Mouse (Mus musculus): ENCODE data around the gene Gm10273. TPM values are rescaled to one million over a fixed set of nuclear protein-coding genes. Genes with fewer than 3 reads are reported as not detected.
"Not testable (repeated sequence)": the region's sequence is repeated elsewhere in the genome, so short reads cannot be mapped to it uniquely, and the experiment has no call there.

Gm10273 gene
- polyA plus RNA-seq (2016; fragmentation: Nextera tagmentation; extraction: Ambion mirVana), result 11.5 and 14.1 TPM in 2 replicates

GRCm38 (mm10) chr10:59395461-59395860 lies at the start of gene Gm10273:
TSS of gene Gm10273 (plus strand) at chr10:59395632.
- not testable (repeated sequence) for DNase-seq (ENCODE audit: low spot score); H3K36me3 ChIP-seq; H3K4me1 ChIP-seq; H3K4me3 ChIP-seq; H3K27me3 ChIP-seq (ENCODE audit: low read depth, poor library complexity, severe bottlenecking); H3K9me3 ChIP-seq (replicated peaks); H3K27ac ChIP-seq (replicated peaks)
- 86% methylated on average over 14 of the region's 25 CpGs for WGBS

GRCm38 (mm10) chr10:59346560-59346959 lies 48.9 kb upstream of the Gm10273 start:
- Histone ChIP-seq H3K36me3 (peaks cover 96% of the 10 kb centered on the region), H3K9me3 (replicated peaks) (no peaks in the 10 kb centered on the region), H3K4me1 (no peaks in the 10 kb centered on the region), H3K27me3 (ENCODE audit: low read depth, poor library complexity, severe bottlenecking) (no peaks in the 10 kb centered on the region), H3K27ac (replicated peaks) (no peak overlapping the region), H3K4me3 (no peak overlapping the region)
- no peak for DNase-seq (ENCODE audit: low spot score)
- WGBS, result 98% methylated on average over 2 of the region's 2 CpGs

- Histone ChIP-seq H3K4me3 (no peak overlapping the region), H3K27ac (replicated peaks) (no peak overlapping the region), H3K36me3 (peaks cover 98% of the 10 kb centered on the region), H3K9me3 (replicated peaks) (no peaks in the 10 kb centered on the region), H3K27me3 (ENCODE audit: low read depth, poor library complexity, severe bottlenecking) (no peaks in the 10 kb centered on the region), H3K4me1 (no peaks in the 10 kb centered on the region)
- no peak for DNase-seq (ENCODE audit: low spot score)
- WGBS, result 93% methylated on average over 9 of the region's 9 CpGs
Observed at GRCm38 (mm10) chr10:59348200-59348599, 47.2 kb upstream of the Gm10273 start.

GRCm38 (mm10) chr10:59349536-59349935 lies 45.9 kb upstream of the Gm10273 start:
- Histone ChIP-seq H3K27ac (replicated peaks) (no peak overlapping the region), H3K9me3 (replicated peaks) (no peaks in the 10 kb centered on the region), H3K27me3 (ENCODE audit: low read depth, poor library complexity, severe bottlenecking) (no peaks in the 10 kb centered on the region), H3K4me1 (no peaks in the 10 kb centered on the region), H3K36me3 (peaks cover 98% of the 10 kb centered on the region), H3K4me3 (no peak overlapping the region)
- 95% methylated on average over 2 of the region's 2 CpGs for whole genome bisulfite sequencing
- DNase-seq (ENCODE audit: low spot score), result no peak

GRCm38 (mm10) chr10:59353065-59353464 lies 42.4 kb upstream of the Gm10273 start:
- H3K27ac ChIP-seq (replicated peaks), result no peak overlapping the region
- no peaks in the 10 kb centered on the region for H3K4me1 ChIP-seq
- 84% methylated on average over 1 of the region's 1 CpGs for WGBS
- H3K36me3 ChIP-seq, result peaks cover 92% of the 10 kb centered on the region
- no peak for DNase-seq (ENCODE audit: low spot score)
- no peak overlapping the region for H3K4me3 ChIP-seq
- no peaks in the 10 kb centered on the region for H3K27me3 ChIP-seq (ENCODE audit: low read depth, poor library complexity, severe bottlenecking)
- no peaks in the 10 kb centered on the region for H3K9me3 ChIP-seq (replicated peaks)

GRCm38 (mm10) chr10:59354120-59354519 lies 41.3 kb upstream of the Gm10273 start:
- peaks cover 88% of the 10 kb centered on the region for H3K36me3 ChIP-seq
- H3K27ac ChIP-seq (replicated peaks), result no peak overlapping the region
- H3K4me1 ChIP-seq, result no peaks in the 10 kb centered on the region
- no peaks in the 10 kb centered on the region for H3K27me3 ChIP-seq (ENCODE audit: low read depth, poor library complexity, severe bottlenecking)
- 87% methylated on average over 12 of the region's 12 CpGs for WGBS
- H3K9me3 ChIP-seq (replicated peaks), result no peaks in the 10 kb centered on the region
- DNase-seq (ENCODE audit: low spot score), result no peak
- H3K4me3 ChIP-seq, result no peak overlapping the region

- Histone ChIP-seq H3K27me3 (ENCODE audit: low read depth, poor library complexity, severe bottlenecking) (no peaks in the 10 kb centered on the region), H3K36me3 (peaks cover 89% of the 10 kb centered on the region), H3K4me3 (no peak overlapping the region), H3K9me3 (replicated peaks) (peaks cover under 1% of the 10 kb centered on the region; the same call in 1 of the 2 replicates), H3K27ac (replicated peaks) (no peak overlapping the region), H3K4me1 (no peaks in the 10 kb centered on the region)
- no peak for DNase-seq (ENCODE audit: low spot score)
- WGBS, result 91% methylated on average over 8 of the region's 8 CpGs
Observed at GRCm38 (mm10) chr10:59355020-59355419, 40.4 kb upstream of the Gm10273 start.

GRCm38 (mm10) chr10:59358744-59359143 lies 36.7 kb upstream of the Gm10273 start:
- WGBS, result 95% methylated on average over 4 of the region's 4 CpGs
- H3K36me3 ChIP-seq, result peaks cover 89% of the 10 kb centered on the region
- H3K4me3 ChIP-seq, result no peak overlapping the region
- no peak overlapping the region for H3K27ac ChIP-seq (replicated peaks)
- no peaks in the 10 kb centered on the region for H3K4me1 ChIP-seq
- no peaks in the 10 kb centered on the region for H3K27me3 ChIP-seq (ENCODE audit: low read depth, poor library complexity, severe bottlenecking)
- no peak for DNase-seq (ENCODE audit: low spot score)
- H3K9me3 ChIP-seq (replicated peaks), result peaks cover 3% of the 10 kb centered on the region; the same call in 1 of the 2 replicates

- DNase-seq (ENCODE audit: low spot score), result no peak
- no peaks in the 10 kb centered on the region for H3K27me3 ChIP-seq (ENCODE audit: low read depth, poor library complexity, severe bottlenecking)
- 0 out of 2 replicates have a peak, but pooled peaks cover 2% of the 10 kb centered on the region for H3K4me1 ChIP-seq
- H3K27ac ChIP-seq (replicated peaks), result no peak overlapping the region
- H3K4me3 ChIP-seq, result no peak overlapping the region
- WGBS, result 92% methylated on average over 2 of the region's 2 CpGs
- H3K36me3 ChIP-seq, result peaks cover 96% of the 10 kb centered on the region
- peaks cover 3% of the 10 kb centered on the region; the same call in 1 of the 2 replicates for H3K9me3 ChIP-seq (replicated peaks)
Observed at GRCm38 (mm10) chr10:59363208-59363607, 32.2 kb upstream of the Gm10273 start.

- WGBS, result 93% methylated on average over 3 of the region's 3 CpGs
- H3K9me3 ChIP-seq (replicated peaks), result peaks cover 3% of the 10 kb centered on the region; the same call in 1 of the 2 replicates
- H3K4me3 ChIP-seq, result no peak overlapping the region
- 0 out of 2 replicates have a peak, but pooled peaks cover 2% of the 10 kb centered on the region for H3K4me1 ChIP-seq
- DNase-seq (ENCODE audit: low spot score), result no peak
- H3K36me3 ChIP-seq, result peaks cover 99% of the 10 kb centered on the region
- H3K27ac ChIP-seq (replicated peaks), result no peak overlapping the region
- no peaks in the 10 kb centered on the region for H3K27me3 ChIP-seq (ENCODE audit: low read depth, poor library complexity, severe bottlenecking)
Observed at GRCm38 (mm10) chr10:59364551-59364950, 30.9 kb upstream of the Gm10273 start.

- Histone ChIP-seq H3K27ac (replicated peaks) (0 out of 2 replicates have a peak overlapping the region, but pooled peaks have one; percentile 7), H3K36me3 (peaks cover 99% of the 10 kb centered on the region), H3K4me3 (no peak overlapping the region), H3K9me3 (replicated peaks) (no peaks in the 10 kb centered on the region), H3K4me1 (0 out of 2 replicates have a peak, but pooled peaks cover 2% of the 10 kb centered on the region), H3K27me3 (ENCODE audit: low read depth, poor library complexity, severe bottlenecking) (no peaks in the 10 kb centered on the region)
- WGBS, result 86% methylated on average over 5 of the region's 5 CpGs
- no peak for DNase-seq (ENCODE audit: low spot score)
Observed at GRCm38 (mm10) chr10:59365804-59366589, 29.4 kb upstream of the Gm10273 start.

- Histone ChIP-seq H3K9me3 (replicated peaks) (no peaks in the 10 kb centered on the region), H3K36me3 (peaks cover 99% of the 10 kb centered on the region), H3K4me1 (0 out of 2 replicates have a peak, but pooled peaks cover 2% of the 10 kb centered on the region), H3K27ac (replicated peaks) (no peak overlapping the region), H3K27me3 (ENCODE audit: low read depth, poor library complexity, severe bottlenecking) (no peaks in the 10 kb centered on the region), H3K4me3 (no peak overlapping the region)
- DNase-seq (ENCODE audit: low spot score), result no peak
- 97% methylated on average over 4 of the region's 4 CpGs for WGBS
Observed at GRCm38 (mm10) chr10:59366746-59367145, 28.7 kb upstream of the Gm10273 start.

- Histone ChIP-seq H3K36me3 (peaks cover 99% of the 10 kb centered on the region), H3K4me3 (no peak overlapping the region), H3K4me1 (0 out of 2 replicates have a peak, but pooled peaks cover 2% of the 10 kb centered on the region), H3K9me3 (replicated peaks) (no peaks in the 10 kb centered on the region), H3K27ac (replicated peaks) (no peak overlapping the region), H3K27me3 (ENCODE audit: low read depth, poor library complexity, severe bottlenecking) (no peaks in the 10 kb centered on the region)
- WGBS, result 88% methylated on average over 4 of the region's 4 CpGs
- no peak for DNase-seq (ENCODE audit: low spot score)
Observed at GRCm38 (mm10) chr10:59367206-59367605, 28.2 kb upstream of the Gm10273 start.
